Mouse (Mus musculus): ENCODE data around the gene Btd.

Btd gene

GRCm38 (mm10) chr14:31715669-31716068 lies 74.8 kb downstream of the Btd start:
- no peak for DNase-seq (ENCODE audit: low read depth)

DNA sequence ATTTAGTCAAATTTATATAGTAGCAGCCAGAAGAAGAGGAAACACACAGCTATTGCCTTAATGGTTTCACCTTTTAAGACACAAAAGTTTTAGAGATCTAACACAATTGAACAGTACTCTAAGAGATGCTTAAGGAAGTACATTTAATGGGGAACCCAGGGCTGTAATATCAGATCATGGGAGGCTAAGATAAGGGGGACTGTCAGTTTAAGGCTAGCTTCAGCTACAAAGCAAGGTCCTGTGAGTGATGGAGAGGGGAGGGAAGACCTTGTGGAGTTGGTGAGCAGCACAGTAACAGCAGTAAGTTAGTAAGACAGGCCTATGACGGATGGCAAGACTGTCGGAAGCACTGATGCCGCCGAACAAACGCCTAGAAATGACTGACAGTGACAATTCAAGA lies 76.5 kb downstream of the Btd start:
- no peak for DNase-seq (ENCODE audit: low read depth)
